Mouse (Mus musculus) CH12F3 (cell line): Measurements from ENCODE around the gene Gm20388.

ENCODE experiments used
- in situ Hi-C: fragments of 300-500 bp; cut with MboI; formaldehyde crosslinking; loops from 2 replicates; pipeline ENCODE4 v1.14.3; 2020; ENCODE audit warnings: low sequenced_read_pairs

Gm20388 gene

DNA sequence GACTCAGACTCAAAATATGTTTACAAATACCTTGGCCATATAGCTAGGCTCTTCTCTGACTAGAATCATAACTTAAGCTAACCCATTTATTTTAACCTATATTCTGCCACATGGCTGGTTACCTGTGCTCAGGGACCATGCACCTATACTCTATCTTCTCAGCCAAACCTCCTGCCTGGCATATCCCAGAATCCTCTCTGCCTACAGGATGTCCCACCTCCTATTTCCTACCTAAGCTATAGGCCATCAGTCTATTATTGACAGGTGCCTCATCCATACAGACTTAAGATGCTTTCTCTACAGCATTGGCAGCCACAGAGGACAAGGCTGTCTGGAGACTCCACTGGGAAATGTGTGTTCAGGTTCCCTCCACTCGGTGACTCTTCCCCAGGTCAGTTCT lies 1468.7 kb downstream of the Gm20388 start:
- in situ Hi-C loops = loop anchor here (25.0 kb wide), 1 partner anchor 267 kb away; the partner anchor contains the start of genes Foxc2 and Mthfsd

DNA sequence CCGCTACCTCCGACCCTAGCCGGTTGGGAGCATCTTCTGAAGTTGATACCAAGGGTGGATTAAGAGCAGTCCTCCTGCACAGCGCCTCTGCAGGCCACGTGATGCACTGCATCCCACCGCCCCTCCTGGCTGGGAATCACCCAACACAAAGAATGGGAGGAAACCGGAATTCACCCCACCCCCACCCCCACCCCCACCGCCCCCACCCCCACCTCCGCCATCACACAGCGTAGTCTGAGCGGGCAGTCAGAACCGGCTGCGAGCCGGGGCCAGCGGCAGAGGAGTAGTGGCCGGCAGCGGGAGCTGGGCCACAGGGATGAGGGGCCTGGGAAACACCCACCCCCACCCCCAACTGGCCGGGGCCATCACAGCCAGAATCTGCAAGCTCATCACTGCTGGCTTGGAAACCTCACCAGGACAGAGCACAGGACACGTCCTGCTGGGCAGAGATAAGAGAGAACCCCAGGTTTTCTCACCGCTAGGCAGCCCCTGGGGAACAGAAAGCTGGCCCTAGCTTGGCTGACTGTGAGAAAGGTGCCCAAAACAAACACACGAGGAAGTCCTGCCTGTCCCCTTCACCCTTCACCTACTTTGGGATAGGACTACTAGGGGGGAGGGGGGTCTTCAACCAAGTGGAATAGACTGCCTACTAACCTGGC lies 1472.1 kb downstream of the Gm20388 start:
- in situ Hi-C loops = loop anchor here (25.0 kb wide), 1 partner anchor 270 kb away; the partner anchor contains the start of genes Foxc2 and Mthfsd

DNA sequence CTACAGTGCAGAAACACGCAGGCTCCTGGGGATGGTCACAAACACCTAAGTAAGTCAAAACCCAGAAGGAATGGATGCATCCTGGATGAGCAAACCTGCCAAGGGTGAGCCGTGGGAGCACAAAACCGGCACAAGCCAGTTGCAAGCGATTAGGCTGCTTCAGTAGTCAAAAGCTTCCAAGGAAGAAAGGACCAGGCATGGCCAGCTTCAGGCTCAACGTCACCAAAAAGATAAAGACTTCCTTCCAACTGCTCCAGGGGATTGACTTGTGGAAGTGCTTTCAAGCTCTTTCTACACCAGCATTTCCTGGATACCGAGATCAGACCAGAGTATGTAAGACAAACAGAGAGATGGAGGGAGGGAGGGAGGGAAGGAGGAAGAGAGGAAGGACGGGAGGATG lies 1474.9 kb downstream of the Gm20388 start:
- in situ Hi-C loops = loop anchor here (25.0 kb wide), 1 partner anchor 273 kb away; the partner anchor contains the start of genes Foxc2 and Mthfsd

DNA sequence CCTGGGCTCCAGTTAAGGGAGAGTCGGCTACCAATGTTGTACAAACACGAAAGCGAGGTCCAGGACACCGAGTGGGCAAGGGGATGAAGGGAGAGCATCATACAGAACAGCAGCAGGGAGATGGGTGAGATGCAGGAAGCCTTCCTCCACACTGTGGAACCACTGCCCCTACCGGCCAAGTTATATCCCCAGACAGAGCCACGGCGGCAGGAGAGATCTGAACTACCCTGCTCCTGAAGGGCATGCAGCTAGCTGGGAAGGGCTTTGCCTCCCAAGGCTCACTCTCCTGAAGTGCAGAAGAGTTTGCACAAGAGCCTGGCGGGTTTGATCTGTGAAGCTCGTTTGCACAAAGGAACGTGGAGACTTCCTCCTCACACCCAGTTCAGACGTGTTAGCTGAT lies 1480.0 kb downstream of the Gm20388 start:
- in situ Hi-C loops = loop anchor here (25.0 kb wide), 1 partner anchor 278 kb away; the partner anchor contains the start of genes Foxc2 and Mthfsd

DNA sequence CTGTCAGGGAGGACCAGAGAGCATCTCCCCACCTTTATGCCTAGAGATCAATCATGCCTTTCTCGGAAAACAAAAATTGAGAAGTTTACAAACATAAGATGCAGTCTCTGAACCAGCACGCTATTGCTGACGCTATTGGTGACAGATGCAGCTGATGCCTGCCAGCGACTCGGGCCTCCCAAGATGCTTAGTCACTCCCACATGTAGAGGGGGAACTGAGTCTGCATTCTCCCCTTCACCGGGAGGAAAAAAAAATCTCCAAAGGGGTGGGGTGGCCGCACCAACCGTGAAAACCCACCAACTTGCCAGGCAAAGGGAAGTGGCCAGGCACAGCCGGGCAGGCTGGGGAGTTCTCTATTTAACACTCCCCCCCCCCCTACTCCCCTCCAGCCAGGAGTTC lies 1480.6 kb downstream of the Gm20388 start:
- in situ Hi-C loops = loop anchor here (25.0 kb wide), 1 partner anchor 279 kb away; the partner anchor contains the start of genes Foxc2 and Mthfsd

DNA sequence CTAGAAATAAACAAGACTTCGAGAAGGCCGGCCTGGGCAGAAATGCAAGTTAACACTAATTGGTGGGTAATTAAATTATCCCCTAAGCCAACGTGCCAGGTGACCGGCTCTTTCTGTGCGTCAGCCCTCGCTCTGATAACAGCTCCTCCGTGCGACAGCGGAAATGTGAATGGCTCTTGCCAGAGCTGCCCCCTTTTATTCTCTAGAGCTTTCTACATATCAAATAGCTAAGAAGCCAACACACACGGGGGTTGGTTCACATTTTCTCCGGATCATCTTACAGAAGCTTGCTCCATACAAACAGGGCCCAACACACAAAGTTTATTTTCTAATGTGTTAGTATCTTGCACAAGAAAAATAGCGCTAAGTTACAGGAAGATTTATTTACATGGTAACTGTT lies 1481.1 kb downstream of the Gm20388 start:
- in situ Hi-C loops = loop anchor here (25.0 kb wide), 1 partner anchor 279 kb away; the partner anchor contains the start of genes Foxc2 and Mthfsd

DNA sequence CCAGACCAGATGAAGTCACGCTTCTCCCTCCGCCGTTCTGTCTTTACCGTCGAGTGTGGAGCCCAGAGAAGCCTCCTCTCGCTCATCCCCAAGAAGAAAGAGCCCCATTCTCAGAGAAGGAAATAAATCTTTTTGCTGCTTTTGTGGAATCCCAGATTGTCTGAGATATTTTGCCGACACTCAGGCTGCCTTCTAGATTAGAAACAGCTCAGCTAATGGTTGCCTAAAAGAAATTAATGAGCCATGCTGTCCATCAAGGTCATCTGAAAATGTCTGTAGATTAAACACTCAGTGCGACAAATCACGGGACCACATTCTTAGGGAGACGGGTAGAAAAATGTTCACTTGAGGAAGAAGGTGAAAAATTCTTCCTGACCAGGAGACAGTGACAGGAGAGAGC lies 1481.8 kb downstream of the Gm20388 start:
- in situ Hi-C loops = loop anchor here (25.0 kb wide), 1 partner anchor 280 kb away; the partner anchor contains the start of genes Foxc2 and Mthfsd

DNA sequence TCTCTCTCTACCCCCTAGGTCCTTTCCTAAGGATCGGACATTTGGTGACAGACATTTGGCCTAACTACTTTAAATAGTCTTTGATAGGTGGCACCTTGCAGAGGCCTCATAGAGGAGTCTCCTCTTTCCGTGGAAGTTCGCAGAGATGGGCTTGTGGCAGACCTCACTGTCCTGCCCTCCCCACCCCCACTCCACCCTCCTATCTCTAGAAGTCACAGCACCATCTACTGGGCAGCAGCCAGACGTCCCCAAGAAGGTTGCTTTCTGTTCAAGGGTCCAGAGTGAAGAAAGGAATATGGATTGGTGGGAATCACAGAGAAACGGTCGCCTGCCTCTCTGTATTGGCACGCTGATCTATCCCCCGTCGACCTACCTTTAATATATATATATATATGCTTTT lies 1482.5 kb downstream of the Gm20388 start:
- in situ Hi-C loops = loop anchor here (25.0 kb wide), 1 partner anchor 281 kb away; the partner anchor contains the start of genes Foxc2 and Mthfsd

DNA sequence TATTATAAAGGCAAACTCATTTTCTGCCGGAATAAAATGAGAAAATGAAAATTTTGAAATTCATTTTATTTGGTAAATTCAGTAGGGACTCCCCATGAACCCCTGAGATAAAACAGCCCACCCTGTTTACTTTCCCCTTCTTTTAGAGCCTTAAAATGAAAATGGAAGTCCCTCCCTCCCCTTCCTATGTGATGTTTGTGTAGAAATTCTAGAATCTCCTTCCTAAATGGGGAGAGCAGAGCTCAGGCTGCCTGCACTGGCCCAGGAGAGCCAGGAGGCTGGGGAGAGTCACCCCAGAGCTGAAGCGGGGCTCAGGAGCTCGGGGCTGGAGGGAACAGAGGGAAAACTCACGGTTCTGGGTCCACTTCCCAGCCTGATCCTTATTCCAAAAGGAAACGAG lies 1484.0 kb downstream of the Gm20388 start:
- in situ Hi-C loops = loop anchor here (25.0 kb wide), 1 partner anchor 282 kb away; the partner anchor contains the start of genes Foxc2 and Mthfsd

DNA sequence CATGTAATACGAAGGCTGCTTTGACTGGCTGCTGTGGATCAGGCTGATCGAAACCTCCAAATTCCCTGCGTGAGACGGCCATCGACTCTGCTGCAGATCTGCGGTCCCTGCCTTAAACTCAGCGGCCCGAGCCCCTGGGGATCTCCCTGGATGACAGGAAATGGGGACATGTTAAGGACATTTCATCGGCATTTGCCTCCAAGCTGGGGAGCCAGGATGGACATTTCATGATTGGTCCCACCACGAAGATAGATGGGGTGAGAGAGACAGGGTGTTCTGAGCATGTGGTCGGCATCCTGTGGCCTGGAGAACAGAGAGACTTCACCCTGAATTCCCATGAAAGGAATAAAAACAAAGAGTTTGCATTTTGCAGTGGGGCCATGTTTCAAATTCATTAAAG lies 1484.7 kb downstream of the Gm20388 start:
- in situ Hi-C loops = loop anchor here (25.0 kb wide), 1 partner anchor 283 kb away; the partner anchor contains the start of genes Foxc2 and Mthfsd

DNA sequence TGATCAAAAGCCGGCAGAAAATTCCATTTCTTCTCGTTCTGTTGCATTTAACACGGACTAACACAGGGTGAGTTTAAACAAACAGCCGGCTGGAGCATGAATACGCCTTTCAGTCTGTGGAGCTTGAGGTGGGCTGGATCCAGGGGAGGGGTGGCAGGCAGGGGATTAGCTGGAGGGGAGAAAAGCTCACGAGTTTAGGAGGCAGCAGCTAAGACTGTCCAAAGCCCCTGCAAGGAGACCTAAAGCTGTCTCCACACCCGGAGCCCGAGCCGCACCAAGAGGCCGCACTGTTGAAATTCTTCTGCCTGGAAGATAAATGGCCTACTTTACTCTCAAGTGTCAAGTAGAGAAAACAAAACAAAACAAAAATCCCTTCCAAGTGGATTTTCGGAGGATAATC lies 1485.5 kb downstream of the Gm20388 start:
- in situ Hi-C loops = loop anchor here (25.0 kb wide), 1 partner anchor 284 kb away; the partner anchor contains the start of genes Foxc2 and Mthfsd

DNA sequence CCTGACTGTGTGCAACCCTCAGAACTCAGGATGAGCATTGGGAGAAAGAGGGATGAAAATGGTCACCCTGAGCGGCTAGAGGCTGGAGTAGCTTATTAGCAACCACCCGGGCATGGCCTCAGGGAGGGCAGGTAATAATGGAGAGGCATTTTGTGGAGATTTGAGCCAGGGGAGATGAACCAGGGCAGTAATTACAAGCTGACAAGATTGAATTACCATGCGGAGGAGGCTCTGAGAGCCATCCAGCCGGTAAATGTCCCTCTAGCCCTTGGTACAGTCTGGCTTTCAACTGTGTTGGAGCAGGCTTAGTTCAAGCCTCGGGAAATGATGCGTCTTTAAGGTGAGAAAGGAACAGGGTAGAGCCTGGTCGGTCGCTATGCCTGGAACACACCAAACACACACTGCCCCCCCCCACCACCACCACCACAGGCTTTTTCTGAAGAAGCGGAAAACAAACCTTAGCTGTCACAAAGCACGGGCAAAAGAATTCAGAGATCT lies 1486.6 kb downstream of the Gm20388 start:
- in situ Hi-C loops = loop anchor here (25.0 kb wide), 1 partner anchor 285 kb away; the partner anchor contains the start of genes Foxc2 and Mthfsd

DNA sequence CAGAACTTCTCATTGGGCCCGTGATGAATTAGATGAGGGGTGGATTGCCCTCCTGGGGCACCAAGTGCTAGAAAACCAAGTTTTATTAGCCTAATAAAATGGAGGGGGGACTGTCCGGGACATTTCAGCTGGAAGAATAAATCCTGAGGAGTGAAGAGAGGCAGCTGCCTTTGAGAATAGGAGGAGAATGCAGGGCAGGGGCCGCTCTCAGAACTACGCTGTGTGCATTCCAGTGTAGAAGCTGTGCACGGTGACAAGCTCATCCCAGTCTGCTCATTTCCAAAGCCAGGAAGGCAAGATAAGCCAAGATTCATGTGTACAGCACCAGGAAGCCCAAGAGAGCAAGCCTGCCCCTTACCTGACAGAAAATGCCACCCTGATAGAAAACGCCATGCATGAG lies 1487.4 kb downstream of the Gm20388 start:
- in situ Hi-C loops = loop anchor here (25.0 kb wide), 1 partner anchor 286 kb away; the partner anchor contains the start of genes Foxc2 and Mthfsd

DNA sequence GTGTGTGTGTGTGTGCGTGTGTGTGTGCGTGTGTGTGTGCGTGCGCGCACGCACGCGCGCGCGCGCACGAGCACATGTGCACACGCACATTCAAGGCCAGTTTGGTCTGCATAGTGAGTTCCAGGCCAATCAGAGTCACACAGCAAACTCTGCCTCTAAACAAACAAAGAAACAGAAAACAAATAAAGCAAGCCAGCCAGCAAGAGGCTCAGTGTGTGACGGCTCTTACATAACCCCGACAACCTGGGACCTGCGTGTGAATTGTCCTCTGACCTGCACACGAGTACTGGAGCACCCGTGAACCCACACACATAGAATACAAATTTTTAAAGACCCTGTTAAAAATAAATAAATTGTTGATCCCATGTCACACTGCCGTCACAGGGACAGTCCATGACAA lies 1488.1 kb downstream of the Gm20388 start:
- in situ Hi-C loops = loop anchor here (25.0 kb wide), 1 partner anchor 286 kb away; the partner anchor contains the start of genes Foxc2 and Mthfsd

DNA sequence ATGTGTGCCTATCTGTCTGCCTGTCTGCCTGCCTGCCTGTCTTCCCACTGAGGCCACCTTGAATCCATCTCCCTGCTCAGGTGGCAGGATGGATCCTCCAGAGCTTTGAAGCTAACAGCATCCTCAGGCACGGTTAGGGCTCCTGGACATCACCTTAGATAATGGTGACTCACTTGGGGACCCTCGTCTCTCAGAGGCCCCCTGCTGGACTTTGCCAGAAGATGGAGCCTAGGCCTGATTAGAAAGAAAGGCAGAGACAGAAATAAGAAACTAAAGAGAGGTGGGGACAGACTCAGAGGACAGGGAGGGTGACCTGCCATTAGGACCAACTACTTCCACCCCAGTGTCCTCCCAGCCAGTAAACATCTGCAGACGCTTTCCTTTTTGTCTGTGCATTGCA lies 1488.5 kb downstream of the Gm20388 start:
- in situ Hi-C loops = loop anchor here (25.0 kb wide), 1 partner anchor 287 kb away; the partner anchor contains the start of genes Foxc2 and Mthfsd

DNA sequence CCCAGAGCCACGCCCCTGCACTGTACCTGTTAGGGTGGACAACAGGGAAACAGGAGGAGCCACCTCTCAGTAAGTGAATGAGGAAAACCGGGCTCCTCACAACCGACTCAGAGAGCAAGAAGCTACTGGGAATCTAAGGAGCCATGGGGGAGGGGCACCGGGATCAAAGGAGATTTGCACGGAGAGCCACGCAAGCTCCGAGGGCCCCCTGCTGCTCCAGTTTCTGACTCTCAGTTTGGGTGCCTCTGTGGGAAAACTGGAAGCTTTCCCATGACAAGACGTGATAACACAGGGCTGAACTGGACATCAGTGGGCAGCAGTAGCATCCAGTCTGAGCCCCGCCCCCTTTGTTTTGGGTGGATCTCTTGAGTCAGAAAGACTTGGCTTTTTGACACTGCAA lies 1489.9 kb downstream of the Gm20388 start:
- in situ Hi-C loops = no loop called here

DNA sequence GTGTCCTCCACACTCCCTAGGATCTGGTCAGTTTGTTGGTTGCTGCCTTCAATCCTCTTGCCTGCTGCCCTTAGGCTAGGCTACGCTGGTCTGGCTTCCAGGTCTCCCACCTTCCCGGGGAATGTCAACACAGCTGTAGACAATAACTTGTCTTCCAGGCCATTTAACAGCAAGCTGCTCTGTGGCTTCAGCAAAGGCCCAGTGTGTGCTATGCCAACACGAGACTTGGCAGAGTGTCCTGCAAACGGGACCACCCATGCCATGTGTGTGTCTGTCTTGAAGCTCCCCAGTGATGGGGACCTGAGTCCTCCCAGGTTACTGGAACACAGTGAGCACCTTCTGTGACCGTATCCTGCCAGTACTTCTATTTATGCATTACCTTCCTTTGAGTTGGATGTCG lies 1493.2 kb downstream of the Gm20388 start:
- in situ Hi-C loops = no loop called here

DNA sequence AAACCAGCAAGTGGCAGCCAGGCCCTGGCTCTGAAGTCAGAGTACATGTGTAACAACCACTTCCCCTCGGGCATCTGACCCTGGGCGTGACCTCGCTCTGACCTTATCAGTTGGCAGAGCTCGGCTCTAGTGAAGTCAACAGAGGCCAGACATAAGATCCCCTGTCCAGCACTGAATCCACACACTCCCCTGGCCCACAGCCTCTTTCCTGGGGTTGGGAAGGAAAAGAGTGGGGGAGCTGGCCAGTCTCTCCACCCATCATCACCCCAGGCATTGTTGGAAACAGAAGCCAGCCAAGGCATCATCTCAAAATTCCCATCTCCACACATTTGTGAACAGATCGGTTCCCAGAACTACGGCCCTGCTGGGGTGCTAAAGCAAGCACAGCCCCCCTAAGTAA lies 1507.4 kb downstream of the Gm20388 start:
- in situ Hi-C loops = no loop called here

DNA sequence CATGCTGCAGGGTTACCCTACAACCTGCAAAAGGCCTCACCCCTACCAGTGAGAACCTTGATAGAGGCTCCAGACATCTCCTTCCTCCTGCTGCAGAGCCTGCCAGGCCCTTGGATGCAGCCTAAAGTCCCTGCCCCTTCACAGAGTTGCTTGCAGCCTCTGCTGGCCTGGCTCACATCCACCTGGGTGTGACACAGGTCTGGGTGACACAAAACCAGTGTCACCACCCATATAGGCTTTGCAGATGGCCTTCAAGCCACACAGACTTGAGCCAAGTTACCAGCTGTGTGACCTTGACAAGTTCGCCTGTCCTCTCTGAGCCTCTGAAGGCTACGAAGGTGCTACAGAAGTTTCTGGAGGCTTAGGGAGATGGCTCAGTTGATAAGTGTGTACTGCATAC lies 1508.9 kb downstream of the Gm20388 start:
- in situ Hi-C loops = no loop called here

DNA sequence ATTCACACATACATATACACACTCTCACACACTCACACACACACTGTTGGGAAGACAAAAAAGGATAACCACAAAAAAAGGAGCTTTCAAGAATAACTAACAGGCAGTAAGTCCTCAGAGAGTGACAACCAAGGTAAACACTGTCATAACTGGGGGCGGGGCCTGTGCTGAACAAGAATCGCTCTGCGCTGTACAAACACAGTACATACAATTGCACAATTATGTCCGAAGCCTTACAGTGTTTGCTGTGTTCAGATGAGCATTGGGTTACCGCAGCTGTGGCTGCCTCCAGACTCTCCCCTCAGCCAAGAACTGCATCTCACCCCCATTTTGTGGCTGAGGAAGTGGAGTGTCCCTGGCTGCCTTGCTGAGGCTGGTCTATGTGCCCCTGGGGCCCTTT lies 1510.4 kb downstream of the Gm20388 start:
- in situ Hi-C loops = no loop called here

DNA sequence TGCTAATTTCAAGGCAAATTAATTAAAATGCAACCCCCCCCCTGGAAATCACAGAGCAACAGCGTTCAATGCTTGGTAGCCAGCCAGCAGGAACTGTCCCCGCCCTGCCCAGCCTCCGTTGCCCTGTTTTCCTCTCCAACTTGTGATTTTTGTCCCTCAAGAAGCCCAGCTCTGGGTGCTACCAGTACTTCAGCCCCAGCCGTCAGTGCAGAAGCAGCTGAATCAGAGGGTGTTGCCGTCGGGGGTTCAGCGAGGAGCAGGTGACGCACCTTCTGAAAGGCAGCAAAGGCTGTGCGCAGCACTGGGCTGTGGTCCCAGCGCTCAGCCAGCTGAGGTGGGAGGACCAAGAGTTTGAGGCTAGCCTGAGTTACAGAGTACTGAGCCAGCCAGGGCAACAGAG lies 1513.4 kb downstream of the Gm20388 start:
- in situ Hi-C loops = no loop called here

DNA sequence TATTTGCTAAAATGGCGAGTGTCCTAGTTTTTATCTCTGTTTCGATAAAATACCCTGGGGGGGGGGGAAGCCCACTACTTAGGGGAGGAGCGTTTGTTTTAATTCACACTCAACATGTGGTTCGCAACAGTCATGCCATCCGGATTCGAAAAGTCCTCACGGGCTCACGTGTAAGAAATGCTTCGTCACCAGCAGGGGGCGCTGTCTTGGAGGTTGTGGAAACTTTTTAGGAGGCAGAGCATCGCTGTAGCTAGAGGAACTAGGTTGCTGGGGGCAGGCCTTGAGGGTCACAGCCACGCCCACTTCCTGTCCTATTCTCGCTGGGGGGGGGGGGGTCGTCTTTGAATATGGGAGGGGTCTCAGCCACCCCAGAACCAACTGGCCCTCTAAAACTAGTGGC lies 1514.0 kb downstream of the Gm20388 start:
- in situ Hi-C loops = no loop called here
